In genomic region chr7:112158316-112158741, GRCm38 (mm10) we compare ENCODE assay signal across 7 mouse cellular contexts. TPM values are rescaled to one million over a fixed set of nuclear protein-coding genes. Genes with fewer than 3 reads are reported as not detected.
DNase-seq lines count a peak whose midpoint lies in the region; ATAC-seq and TF ChIP-seq lines count a peak whose summit lies in the region.

No protein-coding gene starts in this region.

- H3K4me1 ChIP-seq in testis, adult 2 months (ENCODE audit: control insufficient read depth, insufficient read depth, low read length), result peaks cover 4% of the 10 kb centered on the region; the same call in 1 of the 2 replicates
- peaks cover 61% of the 10 kb centered on the region for H3K4me1 ChIP-seq in forebrain, embryonic 10.5 days
- peaks cover 13% of the 10 kb centered on the region for H3K4me1 ChIP-seq in kidney, postnatal 0 days (replicated peaks; ENCODE audit: insufficient read depth, low read length)
- H3K4me1 ChIP-seq in midbrain, embryonic 11.5 days (ENCODE audit: control insufficient read depth, insufficient read depth, low read length), result peaks cover 9% of the 10 kb centered on the region

- no peak for DNase-seq in testis, postnatal 14 days (ENCODE audit: low spot score)
- peak; percentile 64 for DNase-seq in forebrain, embryonic 10.5 days (ENCODE audit: extremely low spot score, low spot score)
- peak; percentile 67 for DNase-seq in kidney, postnatal 0 days (ENCODE audit: low spot score)
- peak; percentile 94 for DNase-seq in midbrain, embryonic 11.5 days (ENCODE audit: low spot score, missing footprints)
- no peak for DNase-seq in T-cell, adult 2 months (ENCODE audit: low spot score)
- no peak for DNase-seq in spleen, postnatal 14 days (ENCODE audit: low spot score in 2 of 2)

- H3K27ac ChIP-seq in testis, adult 2 months (ENCODE audit: control insufficient read depth, insufficient read depth, low read depth, low read length), result no peak overlapping the region
- H3K27ac ChIP-seq in forebrain, embryonic 10.5 days, result peak overlapping the region; percentile 84
- H3K27ac ChIP-seq in kidney, postnatal 0 days, result peak overlapping the region; percentile 60; the same call in 1 of the 2 replicates
- H3K27ac ChIP-seq in midbrain, embryonic 11.5 days (ENCODE audit: low read depth, low read length), result no peak overlapping the region

- H3K9ac ChIP-seq in kidney, postnatal 0 days (ENCODE audit: low read depth, low read length), result peak overlapping the region; percentile 58
- H3K9ac ChIP-seq in midbrain, embryonic 11.5 days (ENCODE audit: low read length), result peak overlapping the region; percentile 65

- H3K4me3 ChIP-seq in testis, adult 2 months (ENCODE audit: control insufficient read depth, low read depth, low read length), result 0 out of 2 replicates have a peak overlapping the region, but pooled peaks have one; percentile 19
- H3K4me3 ChIP-seq in forebrain, embryonic 10.5 days, result peak overlapping the region; percentile 61
- peak overlapping the region; percentile 48 for H3K4me3 ChIP-seq in kidney, postnatal 0 days (replicated peaks; ENCODE audit: low read depth, low read length)
- H3K4me3 ChIP-seq in midbrain, embryonic 11.5 days (ENCODE audit: low read depth, low read length), result peak overlapping the region; percentile 43

- no peak for TF ChIP-seq CTCF in testis, adult 2 months (IDR thresholded peaks at IDR 0.05; ENCODE audit: control insufficient read depth, insufficient read depth, insufficient replicate concordance, low read depth, low read length)
- TF ChIP-seq CTCF in kidney, postnatal 0 days (IDR thresholded peaks at IDR 0.05; ENCODE audit: low read depth), result no peak

- peak overlapping the region; percentile 66 for H3K4me2 ChIP-seq in kidney, postnatal 0 days (ENCODE audit: low read length)
- H3K4me2 ChIP-seq in midbrain, embryonic 11.5 days, result peak overlapping the region; percentile 60

- no peaks in the 10 kb centered on the region for H3K9me3 ChIP-seq in forebrain, embryonic 10.5 days
- no peaks in the 10 kb centered on the region for H3K9me3 ChIP-seq in kidney, postnatal 0 days (replicated peaks; ENCODE audit: low read length)
- H3K9me3 ChIP-seq in midbrain, embryonic 11.5 days (ENCODE audit: control insufficient read depth, low read length), result no peaks in the 10 kb centered on the region

- ATAC-seq in kidney, postnatal 0 days (replicated peaks; ENCODE audit: low FRiP score, low read depth), result peak; percentile 47
- peak; percentile 63 for ATAC-seq in midbrain, embryonic 11.5 days (ENCODE audit: low FRiP score)

- H3K36me3 ChIP-seq in testis, adult 2 months (ENCODE audit: control insufficient read depth, insufficient read depth, low read length), result no peaks in the 10 kb centered on the region
- H3K36me3 ChIP-seq in forebrain, embryonic 10.5 days (replicated peaks), result no peaks in the 10 kb centered on the region
- no peaks in the 10 kb centered on the region for H3K36me3 ChIP-seq in kidney, postnatal 0 days (ENCODE audit: insufficient read depth, low read length)
- H3K36me3 ChIP-seq in midbrain, embryonic 11.5 days (ENCODE audit: control insufficient read depth, insufficient read depth, low read length), result no peaks in the 10 kb centered on the region

- no peaks in the 10 kb centered on the region; the same call in 1 of the 2 replicates for H3K27me3 ChIP-seq in testis, adult 2 months (ENCODE audit: control insufficient read depth, insufficient read depth, low read length)
- H3K27me3 ChIP-seq in forebrain, embryonic 10.5 days (ENCODE audit: poor library complexity, severe bottlenecking), result peaks cover 50% of the 10 kb centered on the region
- no peaks in the 10 kb centered on the region for H3K27me3 ChIP-seq in kidney, postnatal 0 days (ENCODE audit: insufficient read depth, low read length)
- peaks cover 2% of the 10 kb centered on the region; the same call in 1 of the 2 replicates for H3K27me3 ChIP-seq in midbrain, embryonic 11.5 days (ENCODE audit: control insufficient read depth, insufficient read depth, low read length)

- under 1% methylated on average over 23 of the region's 23 CpGs for WGBS in forebrain, embryonic 10.5 days
- WGBS in kidney, postnatal 0 days, result 1% methylated on average over 23 of the region's 23 CpGs
- WGBS in midbrain, embryonic 11.5 days, result under 1% methylated on average over 23 of the region's 23 CpGs

- TF ChIP-seq POLR2A in testis, adult 2 months (IDR thresholded peaks at IDR 0.05; ENCODE audit: control insufficient read depth, low read depth, low read length), result no peak

RNA-seq across cellular contexts. Expression of gene Dkk3, which starts 0.5 kb away (rescaled TPM):
- 0.28 and 0.65 TPM in 2 replicates for polyA plus RNA-seq in testis, adult 2 months (2012; rRNA removed)
- polyA plus RNA-seq in forebrain, embryonic 10.5 days (2016; fragmentation: Nextera tagmentation; extraction: Ambion mirVana), result 14.3 and 15.0 TPM in 2 replicates
- polyA plus RNA-seq in kidney, postnatal 0 days (2015; fragmentation: Nextera tagmentation; extraction: Ambion mirVana), result 23.8 and 26.5 TPM in 2 replicates
- polyA plus RNA-seq in midbrain, embryonic 11.5 days (2014; fragmentation: Nextera tagmentation; extraction: Ambion mirVana), result 13.9 and 14.0 TPM in 2 replicates

Comparison
In these comparisons a context has a peak if more than half of its experiments do, and no peak if none do; other contexts are left out.
1. H3K27ac ChIP-seq: peak in forebrain, embryonic 10.5 days (single experiment) and kidney, postnatal 0 days (single experiment); none in testis, adult 2 months (single experiment) and midbrain, embryonic 11.5 days (single experiment).
2. DNase-seq: peak in forebrain, embryonic 10.5 days (single experiment), kidney, postnatal 0 days (single experiment) and midbrain, embryonic 11.5 days (single experiment); none in testis, postnatal 14 days (single experiment), T-cell, adult 2 months (single experiment) and spleen, postnatal 14 days (0 of 2).
3. Peak in every context shown above with its lines, with median percentiles within 50 percentile points of each other: H3K4me3 ChIP-seq.